Mouse (Mus musculus) spleen, postnatal 36 days (tissue): ENCODE measurements around the gene Tns3.

Experiments
- DNase-seq, 2 experiments: peaks; one replicate each; pipeline ENCODE4 v3.0.0; 2022; ENCODE audit warnings: low spot score in 2 of 2, mixed read lengths in 1 of 2

Tns3 gene

DNA sequence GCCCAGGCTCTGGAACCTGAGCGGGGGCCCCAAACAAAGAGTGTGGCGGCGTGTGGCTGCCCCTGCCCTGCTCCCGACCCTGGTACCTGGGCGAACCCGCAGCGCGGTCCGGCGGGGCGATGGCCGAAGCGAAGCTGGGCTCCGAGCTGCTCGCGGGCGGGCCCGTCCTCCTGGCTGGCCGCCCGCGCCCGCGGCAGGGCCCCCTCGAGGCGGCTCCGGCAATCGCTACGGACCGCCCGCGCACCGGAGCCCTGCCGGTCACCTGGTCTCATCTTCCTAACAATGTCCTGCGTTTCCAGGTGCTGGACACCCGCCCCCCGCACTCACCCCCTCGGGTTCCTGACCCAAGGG is at the start of gene Tns3:
TSS of gene Tns3 (minus strand) at position 143 of the 351 bp plus-strand sequence.
- peak in 1 of 2 experiments; percentile 36 for DNase-seq

GRCm38 (mm10) chr11:8706246-8707041 is 42.1 kb upstream of the Tns3 start:
- DNase-seq: peak in 1 of 2 experiments; percentile 14

DNA sequence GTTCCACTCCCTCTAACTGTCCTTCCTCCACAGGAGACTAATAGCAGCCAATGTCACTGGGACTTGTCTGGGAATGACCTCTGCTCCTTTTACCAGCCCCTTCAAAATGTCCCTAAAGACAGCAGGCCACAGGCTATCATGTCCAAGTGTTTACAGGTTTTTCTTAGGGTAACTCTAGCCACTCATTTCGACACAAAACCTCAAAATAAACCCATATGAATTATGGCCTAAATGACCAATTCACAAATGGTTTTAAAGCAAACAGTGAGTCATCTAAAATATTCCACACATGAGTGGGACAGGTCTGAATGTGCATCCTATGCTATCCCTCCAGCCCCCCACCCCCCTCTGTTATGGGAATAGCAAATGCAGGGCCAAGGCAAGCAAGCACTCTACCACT is 40.8 kb upstream of the Tns3 start:
- DNase-seq: no peak

GRCm38 (mm10) chr11:8703876-8704275 is 39.5 kb upstream of the Tns3 start:
- no peak for DNase-seq

- DNase-seq: no peak
Measured at GRCm38 (mm10) chr11:8702532-8702886, 38.2 kb upstream of the Tns3 start.

DNA sequence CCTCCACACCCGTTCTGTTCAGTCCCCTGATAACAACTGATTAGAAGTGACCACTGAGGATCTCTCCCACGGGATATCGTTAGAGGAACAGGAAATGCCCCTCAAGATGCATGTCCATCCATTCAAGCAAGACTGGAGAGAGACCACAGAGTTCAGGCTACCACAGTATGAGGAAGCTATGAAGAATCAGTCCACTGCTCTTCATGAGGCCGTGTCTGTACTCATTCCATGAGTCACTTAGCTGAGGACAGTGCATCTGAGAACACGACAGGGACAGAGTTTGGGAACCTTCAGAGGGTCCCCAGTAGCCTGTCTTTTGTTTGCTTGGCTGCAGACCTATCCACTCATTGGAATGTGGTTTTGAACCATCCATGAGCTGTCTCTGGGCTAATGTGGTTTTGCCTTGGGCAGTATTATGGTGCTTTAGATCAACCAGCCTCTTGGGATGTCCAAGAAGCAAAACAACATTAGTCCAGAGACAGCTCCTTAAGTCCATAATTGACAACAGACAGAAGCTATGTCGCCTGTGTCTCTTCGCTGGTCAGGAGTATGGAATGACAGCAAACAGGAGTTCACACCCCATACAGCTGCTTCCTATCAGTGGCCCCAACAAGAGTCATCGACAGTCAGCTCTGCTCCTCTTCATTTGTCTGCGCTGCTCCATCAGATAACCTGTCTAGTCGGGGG is 37.7 kb upstream of the Tns3 start:
- DNase-seq: no peak

DNA sequence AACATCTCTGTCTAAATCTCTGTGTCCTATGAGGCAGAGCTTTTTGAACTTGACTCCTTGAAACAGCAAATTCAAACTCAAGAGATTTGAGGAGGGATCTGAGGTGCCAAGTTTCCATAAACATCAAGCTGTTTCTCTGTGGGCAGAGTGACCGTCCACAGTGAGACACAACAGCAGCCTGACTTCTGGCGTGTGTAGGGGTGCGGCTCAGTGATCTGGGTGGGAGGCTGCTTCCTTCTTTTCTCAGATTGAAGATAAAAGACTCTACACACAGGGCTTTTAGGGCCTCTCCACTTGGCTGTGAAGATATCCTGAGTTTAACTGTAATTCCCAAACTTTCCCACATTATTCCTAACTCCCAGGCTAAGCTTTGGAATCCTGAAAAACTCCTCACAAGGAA is 37.1 kb upstream of the Tns3 start:
- peak; percentile 34 to 41 for DNase-seq

DNA sequence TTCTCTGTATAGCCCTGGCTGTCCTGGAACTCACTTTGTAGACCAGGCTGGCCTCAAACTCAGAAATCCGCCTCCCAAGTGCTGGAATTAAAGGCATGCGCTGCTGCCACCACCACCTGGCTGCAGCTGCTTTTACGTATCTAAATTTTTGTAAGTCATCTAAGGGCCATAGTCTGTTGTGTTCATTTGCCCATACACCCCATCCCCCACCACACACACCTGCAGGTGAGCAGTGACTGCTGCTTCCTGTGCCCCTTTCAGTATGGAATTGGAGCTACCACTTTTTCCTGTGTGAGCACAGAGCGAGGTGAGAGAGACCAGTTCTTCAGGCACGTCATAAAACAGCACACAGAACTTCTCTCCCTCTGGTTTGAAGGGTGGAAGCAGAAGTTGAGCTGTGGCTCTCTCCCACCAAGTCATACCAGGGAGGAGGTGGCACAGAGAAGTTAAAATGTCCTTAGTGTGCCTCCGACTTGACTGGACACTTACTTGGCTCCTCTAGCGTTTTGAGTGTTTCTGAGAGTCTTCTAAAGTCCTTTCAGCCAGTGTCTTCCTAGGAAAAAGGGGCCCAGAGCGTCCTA is 36.4 kb upstream of the Tns3 start:
- no peak for DNase-seq

- no peak for DNase-seq
Measured at GRCm38 (mm10) chr11:8699777-8700176, 35.4 kb upstream of the Tns3 start.

DNA sequence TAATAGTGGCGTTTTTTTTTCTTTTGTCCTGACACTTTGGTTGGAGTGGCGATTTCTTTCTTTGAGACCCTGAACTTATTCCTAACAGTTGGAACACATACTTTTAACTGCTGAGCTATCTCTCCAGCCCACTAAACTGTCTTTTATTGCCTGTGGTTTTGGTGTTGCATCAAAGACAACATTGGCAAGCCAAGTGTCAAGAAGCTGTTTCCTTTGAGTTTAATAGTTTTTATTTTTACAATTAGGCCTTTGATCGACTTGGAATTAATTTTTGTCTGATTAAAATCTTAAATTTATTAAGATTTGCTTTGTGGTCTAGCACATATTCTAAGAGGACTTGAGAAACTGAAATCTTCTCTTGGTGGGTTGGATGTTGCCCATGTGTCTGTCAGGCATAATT is 33.3 kb upstream of the Tns3 start:
- no peak for DNase-seq

DNA sequence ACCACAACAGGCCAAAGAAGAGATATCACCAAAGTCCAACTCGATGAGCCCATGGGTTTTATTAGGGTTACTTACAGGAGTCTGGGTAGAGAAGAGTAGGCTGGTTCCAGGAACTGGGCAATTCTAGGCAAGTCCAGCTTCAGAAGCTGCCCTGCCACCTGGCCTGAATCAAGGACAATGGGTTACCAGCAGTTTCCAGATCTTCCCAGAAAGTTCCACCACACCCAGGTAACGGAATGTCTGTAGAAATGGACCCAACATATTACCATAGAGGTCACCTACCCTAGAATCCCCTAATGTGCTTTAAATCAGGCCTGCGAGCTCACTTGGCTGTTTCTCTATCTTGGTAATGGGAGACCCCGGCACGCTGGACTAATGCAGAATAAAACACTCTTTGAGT is 29.8 kb upstream of the Tns3 start:
- DNase-seq: no peak

- no peak for DNase-seq
Measured at GRCm38 (mm10) chr11:8692536-8693471, 28.5 kb upstream of the Tns3 start.

DNA sequence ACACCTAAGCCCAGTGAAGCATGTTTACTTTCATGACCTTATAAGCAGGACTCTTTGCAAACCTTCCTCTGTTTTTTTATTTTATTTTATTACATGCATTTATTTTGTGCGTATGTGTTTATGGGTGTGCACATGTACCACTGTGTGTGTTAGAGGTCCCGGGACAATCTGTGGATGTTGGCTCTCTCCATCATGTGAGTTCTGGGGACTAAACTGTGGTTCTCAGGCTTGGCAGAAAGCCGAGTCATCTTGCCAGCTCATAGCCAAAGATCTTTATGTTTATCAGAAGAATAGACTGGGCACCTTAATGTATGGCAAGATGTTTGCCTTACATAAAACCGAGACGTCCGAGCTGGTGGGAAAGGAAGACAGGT is 27.8 kb upstream of the Tns3 start:
- no peak for DNase-seq

- no peak for DNase-seq
Measured at GRCm38 (mm10) chr11:8691605-8692004, 27.3 kb upstream of the Tns3 start.

- no peak for DNase-seq
Measured at GRCm38 (mm10) chr11:8690633-8691032, 26.3 kb upstream of the Tns3 start.

DNA sequence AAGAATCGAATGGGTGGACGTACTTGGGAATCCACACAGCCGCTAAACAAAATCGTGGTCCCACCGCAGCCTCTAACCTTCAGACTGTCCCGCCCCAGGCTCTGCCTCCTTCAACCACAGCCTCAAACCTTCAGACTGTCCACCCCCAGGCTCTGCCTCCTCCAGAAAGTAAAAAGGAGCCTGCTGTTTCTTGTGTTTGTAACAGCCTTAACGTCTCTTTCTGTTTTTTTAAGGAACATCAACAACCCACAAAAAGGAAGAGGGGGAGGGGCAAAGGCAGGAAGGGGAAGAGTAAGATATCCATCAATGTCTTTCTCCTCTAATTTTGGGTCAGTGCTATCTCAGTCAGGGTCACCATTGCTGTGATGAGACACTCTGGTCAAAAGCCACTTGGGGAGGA is 25.2 kb upstream of the Tns3 start:
- DNase-seq: peak; percentile 82 to 89

DNA sequence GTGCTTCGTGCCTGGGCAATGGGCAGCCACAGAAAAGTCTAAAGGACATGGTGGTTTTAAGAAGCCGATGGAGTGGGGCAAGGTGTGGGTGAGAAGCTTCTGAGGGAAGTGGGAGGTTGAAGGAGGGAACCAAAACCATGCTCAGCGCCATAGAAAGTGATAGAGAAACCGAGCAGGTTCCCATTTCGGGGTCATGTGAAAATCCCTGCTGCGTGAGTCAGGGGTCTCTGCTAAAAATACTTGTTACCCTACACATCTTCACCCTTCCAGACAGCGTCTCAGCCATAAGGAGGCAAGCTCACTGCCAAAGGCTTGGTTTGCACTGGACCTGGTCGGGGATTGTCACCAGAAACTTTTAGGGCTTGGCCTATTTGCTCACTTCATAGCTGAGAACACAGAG is 24.6 kb upstream of the Tns3 start:
- DNase-seq: peak; percentile 65 to 70

DNA sequence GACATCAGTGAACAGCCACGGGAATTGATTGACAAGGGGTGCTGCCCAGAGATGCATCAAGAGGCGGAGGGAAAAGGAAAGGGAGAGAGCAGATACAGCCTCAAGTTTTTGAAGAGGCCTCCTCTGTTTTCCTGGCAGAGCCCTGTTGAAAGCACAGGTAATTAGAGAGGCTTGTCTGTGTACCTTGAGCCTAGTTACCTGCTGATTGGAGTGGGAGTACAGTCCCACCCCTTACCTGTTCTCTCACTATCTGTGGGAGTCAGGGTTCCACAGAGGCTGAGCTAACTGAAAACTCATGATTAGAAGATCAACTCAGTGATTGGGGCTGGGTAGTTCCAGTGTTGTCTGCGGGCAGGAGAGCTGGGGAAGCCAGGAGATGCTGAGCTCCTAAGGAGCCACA is 22.2 kb upstream of the Tns3 start:
- DNase-seq: no peak

GRCm38 (mm10) chr11:8686061-8686460 is 21.7 kb upstream of the Tns3 start:
- no peak for DNase-seq

- no peak for DNase-seq
Measured at GRCm38 (mm10) chr11:8685195-8685594, 20.9 kb upstream of the Tns3 start.

DNA sequence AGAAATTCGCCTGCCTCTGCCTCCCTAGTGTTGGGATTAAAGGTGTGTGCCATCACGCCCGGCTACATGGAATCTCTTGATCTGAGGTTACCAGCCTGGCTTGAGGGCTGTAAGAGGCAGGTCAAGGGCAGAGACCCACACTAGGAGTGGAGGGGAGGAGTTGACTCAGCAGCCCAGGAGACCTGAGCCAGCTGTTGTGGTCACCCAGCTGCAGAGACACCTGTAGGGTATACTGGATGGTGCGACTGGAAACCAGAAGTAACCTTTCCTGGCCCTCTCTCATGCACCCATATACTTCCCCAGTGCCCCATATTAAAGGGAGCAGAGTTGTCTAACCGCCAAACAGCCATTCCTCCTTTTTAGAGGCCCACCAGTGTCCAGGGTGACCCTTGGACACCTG is 19.9 kb upstream of the Tns3 start:
- no peak for DNase-seq

DNA sequence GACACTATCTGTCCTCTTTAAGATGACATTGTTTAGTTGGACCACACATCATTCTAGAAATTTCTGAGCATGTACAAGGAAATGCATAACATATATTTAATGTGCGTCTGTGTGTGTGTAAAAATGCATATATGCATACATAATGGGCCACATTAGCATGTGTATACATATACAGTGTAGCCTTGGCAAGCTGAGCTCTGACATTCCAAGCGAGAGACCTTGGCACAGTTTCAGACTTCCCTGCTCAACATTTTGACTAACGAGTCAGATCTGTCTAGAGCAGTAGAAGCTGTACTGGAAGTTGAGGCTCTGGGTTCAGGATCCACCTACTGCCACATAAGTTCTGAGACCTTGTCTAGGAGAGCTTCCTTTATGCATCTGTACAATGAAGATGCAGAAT is 17.0 kb upstream of the Tns3 start:
- no peak for DNase-seq
